Mouse (Mus musculus) myocyte (in vitro differentiated cells): Measurements from ENCODE around the gene Rnaseh2b.

Experiments
- MYOD1 ChIP-seq, 3 experiments: IDR thresholded peaks; one replicate each; pipeline ENCODE4 v1.6.1; 2011; ENCODE audit warnings: control low read depth in 2 of 3, low read depth in 2 of 3, mild to moderate bottlenecking in 2 of 3, moderate library complexity in 1 of 3; ENCODE audit not compliant: insufficient read length in 2 of 3, control insufficient read depth in 1 of 3
- POLR2A ChIP-seq: IDR thresholded peaks from one replicate; pipeline ENCODE4 v1.6.1; 2011; ENCODE audit warnings: low read depth, mild to moderate bottlenecking, control low read depth, moderate library complexity; ENCODE audit not compliant: insufficient read length
- SRF ChIP-seq: IDR thresholded peaks from one replicate; pipeline ENCODE4 v1.6.1; 2011; ENCODE audit warnings: low read depth; ENCODE audit not compliant: control insufficient read depth, insufficient read length

DNA sequence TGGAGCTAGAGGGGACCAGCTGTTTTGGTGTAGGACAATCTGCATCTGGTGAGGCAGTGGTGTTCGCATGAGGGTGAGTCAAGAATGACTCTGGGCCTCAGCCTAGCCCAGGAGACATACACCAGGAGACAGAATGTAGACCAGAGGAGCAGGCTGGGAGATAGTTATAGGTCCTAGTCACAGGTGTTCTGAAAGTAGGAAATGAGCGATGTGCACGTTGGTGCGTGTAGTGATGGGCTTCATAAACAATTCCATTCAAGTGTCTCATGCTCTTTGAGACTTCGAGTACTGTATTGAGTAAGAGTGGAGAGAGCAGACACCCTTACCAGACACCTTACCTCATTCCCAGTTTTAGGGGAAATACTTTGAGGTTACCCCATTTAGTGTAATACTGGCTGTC lies 61.4 kb downstream of the Rnaseh2b start:
- TF ChIP-seq POLR2A (no peak), MYOD1 (IDR thresholded peaks at IDR 0.05; ENCODE audit: control insufficient read depth in 1 of 3, insufficient read length in 2 of 3, low read depth in 2 of 3) (no peak), SRF (no peak)
